Mouse (Mus musculus) frontal cortex, adult (tissue): ENCODE results near the gene Galntl6.
"Not testable (repeated sequence)": the region's sequence is repeated elsewhere in the genome, so short reads cannot be mapped to it uniquely, and the experiment has no call there.

Experiments
- ATAC-seq: cut with Nextera tagmentation; 2 replicates; pipeline ENCODE4 v1.9.2; 2017; ENCODE audit warnings: mild to moderate bottlenecking, moderate library complexity, mixed read lengths; ENCODE audit not compliant: low TSS enrichment

Galntl6 gene

GRCm38 (mm10) chr8:57766471-57767065 lies 1145.9 kb downstream of the Galntl6 start:
- ATAC-seq: no peak

- peak; percentile 62 for ATAC-seq
Measured at GRCm38 (mm10) chr8:57765726-57766351, 1146.6 kb downstream of the Galntl6 start.

- no peak for ATAC-seq
Measured at GRCm38 (mm10) chr8:57765192-57765591, 1147.2 kb downstream of the Galntl6 start.

- ATAC-seq: not testable (repeated sequence)
Measured at GRCm38 (mm10) chr8:57762622-57763021, 1149.8 kb downstream of the Galntl6 start.

GRCm38 (mm10) chr8:57760921-57761320 lies 1151.5 kb downstream of the Galntl6 start:
- ATAC-seq: no peak

- ATAC-seq: no peak
Measured at GRCm38 (mm10) chr8:57758857-57759256, 1153.6 kb downstream of the Galntl6 start.

- no peak for ATAC-seq
Measured at GRCm38 (mm10) chr8:57757476-57757875, 1155.0 kb downstream of the Galntl6 start.

GRCm38 (mm10) chr8:57754066-57754465 lies 1158.4 kb downstream of the Galntl6 start:
- no peak for ATAC-seq

GRCm38 (mm10) chr8:57743636-57744035 lies 1168.8 kb downstream of the Galntl6 start:
- ATAC-seq: no peak

- ATAC-seq: peak; percentile 84
Measured at GRCm38 (mm10) chr8:57741983-57742382, 1170.5 kb downstream of the Galntl6 start.

- ATAC-seq: no peak
Measured at GRCm38 (mm10) chr8:57741309-57741708, 1171.1 kb downstream of the Galntl6 start.

GRCm38 (mm10) chr8:57737281-57737680 lies 1175.2 kb downstream of the Galntl6 start:
- ATAC-seq: no peak

- ATAC-seq: no peak
Measured at GRCm38 (mm10) chr8:57732795-57733194, 1179.6 kb downstream of the Galntl6 start.

GRCm38 (mm10) chr8:57731666-57732065 lies 1180.8 kb downstream of the Galntl6 start:
- ATAC-seq: no peak

- ATAC-seq: no peak
Measured at GRCm38 (mm10) chr8:57728276-57728675, 1184.2 kb downstream of the Galntl6 start.

GRCm38 (mm10) chr8:57724843-57725627 lies 1187.4 kb downstream of the Galntl6 start:
- no peak for ATAC-seq
